Mouse (Mus musculus): ENCODE results near the gene Gm6525.

GRCm38 (mm10) chr3:84220326-84220725 is 46.4 kb downstream of the Gm6525 start:
- no peak for TF ChIP-seq EP300 (IDR thresholded peaks at IDR 0.05)
- no peak for TF ChIP-seq CTCF (IDR thresholded peaks at IDR 0.05)

All from lung, postnatal 0 days (tissue).